Mouse (Mus musculus): ENCODE measurements around the gene Arpc1a.
A peak's percentile ranks its signal among the peaks of the same experiment; 100 is the strongest.

The Arpc1a gene

GRCm38 (mm10) chr5:145139571-145140519, 56.2 kb downstream of the Arpc1a start, which contains the start of the genes Pdap1 and Bud31:
TSS of gene Pdap1 (minus strand) at chr5:145140238.
TSS of gene Bud31 (plus strand) at chr5:145140362.
- DNase-seq (ENCODE audit: extremely low spot score, low read depth, low spot score), result peak; percentile 60

DNA sequence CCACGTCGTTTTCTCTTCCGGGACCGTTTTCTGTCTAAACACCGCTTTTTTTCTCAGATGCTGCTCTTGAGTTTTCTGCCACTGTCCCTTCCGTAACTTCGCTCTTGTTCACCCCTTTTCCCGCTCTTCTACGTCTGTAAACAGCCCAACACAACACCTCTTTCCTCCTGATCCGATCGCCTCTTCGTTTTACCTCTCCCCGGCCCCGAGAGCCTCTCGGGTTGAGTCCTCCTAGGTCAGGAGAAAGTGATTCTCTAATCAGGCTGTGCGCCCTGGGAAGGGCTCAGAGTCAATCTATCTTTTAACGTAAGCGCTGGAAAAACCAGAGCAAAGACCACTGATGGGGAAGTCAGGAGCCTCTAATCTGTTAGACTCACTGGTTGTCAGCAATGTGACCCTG, 57.0 kb downstream of the Arpc1a start:
- DNase-seq (ENCODE audit: extremely low spot score, low read depth, low spot score), result no peak

- no peak for DNase-seq (ENCODE audit: extremely low spot score, low read depth, low spot score)
Measured at GRCm38 (mm10) chr5:145147748-145148147, 64.1 kb downstream of the Arpc1a start.

GRCm38 (mm10) chr5:145149294-145149693, 65.7 kb downstream of the Arpc1a start:
- no peak for DNase-seq (ENCODE audit: extremely low spot score, low read depth, low spot score)

GRCm38 (mm10) chr5:145152690-145153089, 69.1 kb downstream of the Arpc1a start:
- no peak for DNase-seq (ENCODE audit: extremely low spot score, low read depth, low spot score)

Measured in hindlimb bud, embryonic 11.5 days (tissue).